Mouse (Mus musculus) cerebellum, adult 2 months (tissue): ENCODE data around the gene Dut.
"Not testable (repeated sequence)": the region's sequence is repeated elsewhere in the genome, so short reads cannot be mapped to it uniquely, and the experiment has no call there.

Experiments used
- CTCF ChIP-seq: fragments of 200-500 bp; IDR thresholded peaks from 2 replicates; pipeline ENCODE4 v1.5.1; 2011; ENCODE audit warnings: low read depth, mild to moderate bottlenecking, control low read depth, low read length, moderate library complexity, borderline replicate concordance; ENCODE audit not compliant: insufficient read depth
- POLR2A ChIP-seq: fragments of 200-500 bp; IDR thresholded peaks from 2 replicates; pipeline ENCODE4 v1.6.1; 2011; ENCODE audit warnings: low read length, control low read depth, borderline replicate concordance; ENCODE audit not compliant: insufficient read depth

- TF ChIP-seq POLR2A, CTCF: not testable (repeated sequence)
Observed at GRCm38 (mm10) chr2:125279995-125280394, 33.0 kb downstream of the Dut start.
